In the genomic region with DNA sequence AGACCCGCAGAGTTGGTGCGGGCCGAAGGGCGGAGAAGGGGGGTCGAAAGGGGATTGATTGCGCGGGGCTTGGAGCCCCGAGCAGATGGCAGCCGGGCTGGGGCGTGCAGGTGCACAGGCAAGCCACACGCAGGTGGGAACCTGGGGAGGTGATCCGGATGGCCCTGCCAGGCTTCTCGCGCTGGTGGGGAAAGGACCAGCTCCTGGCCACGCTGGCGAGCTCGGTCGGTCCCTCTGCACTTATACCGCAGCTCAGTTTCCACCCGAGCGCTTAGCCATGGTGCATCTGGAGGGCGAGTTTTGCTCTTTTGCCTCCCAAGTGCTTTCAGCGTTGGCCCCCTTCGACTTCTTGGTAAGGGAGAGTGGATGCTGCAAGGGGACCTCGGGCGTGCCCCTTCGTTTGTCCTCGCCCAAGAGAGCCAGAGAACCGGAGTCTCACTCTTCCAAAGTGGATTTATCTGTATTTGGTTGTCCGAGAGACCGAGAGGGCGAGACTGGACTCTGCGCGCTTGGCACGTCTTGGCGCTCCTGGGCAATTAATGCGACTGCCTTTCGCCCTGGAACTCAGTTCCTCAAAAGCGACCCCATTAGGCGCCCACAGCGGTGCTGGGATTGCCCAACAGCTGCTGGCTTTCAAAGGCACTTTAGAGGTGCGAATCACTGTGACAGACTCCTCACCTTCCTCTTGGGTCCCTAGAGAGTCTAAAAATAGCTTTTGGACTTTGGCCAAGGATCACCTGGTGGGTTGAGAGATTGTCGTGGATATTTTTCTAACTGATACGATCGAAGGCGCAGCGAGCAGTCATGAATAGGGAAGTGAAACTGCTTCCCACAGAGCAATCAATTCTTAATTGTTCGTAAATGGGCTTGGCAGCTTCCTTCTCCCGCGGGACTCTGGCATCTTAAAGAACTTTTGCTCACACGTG, we compare ENCODE assay signal across 8 mouse cellular contexts. TPM values are rescaled to one million over a fixed set of nuclear protein-coding genes. Genes with fewer than 3 reads are reported as not detected.
DNase-seq lines count a peak whose midpoint lies in the region; ATAC-seq and TF ChIP-seq lines count a peak whose summit lies in the region.

No protein-coding gene starts in this region.

- under 1% methylated on average over 51 of the region's 51 CpGs for WGBS in embryonic facial prominence, embryonic 10.5 days
- WGBS in heart, embryonic 14.5 days, result 1% methylated on average over 48 of the region's 51 CpGs
- WGBS in kidney, postnatal 0 days, result under 1% methylated on average over 51 of the region's 51 CpGs

- peak overlapping the region; percentile 72 for H3K9ac ChIP-seq in heart, embryonic 14.5 days (ENCODE audit: low read length)
- peak overlapping the region; percentile 78 for H3K9ac ChIP-seq in kidney, postnatal 0 days (ENCODE audit: low read depth, low read length)

- peak overlapping the region; percentile 68 for H3K27ac ChIP-seq in embryonic facial prominence, embryonic 10.5 days (replicated peaks)
- H3K27ac ChIP-seq in heart, embryonic 14.5 days (replicated peaks in 1 of 2; ENCODE audit: control insufficient read depth in 1 of 2, insufficient read depth in 1 of 2, low read depth in 2 of 2, low read length in 2 of 2), result no peak overlapping the region
- H3K27ac ChIP-seq in kidney, postnatal 0 days, result peak overlapping the region; percentile 80

- H3K4me2 ChIP-seq in heart, embryonic 14.5 days (ENCODE audit: low read length), result peak overlapping the region; percentile 97
- H3K4me2 ChIP-seq in kidney, postnatal 0 days (ENCODE audit: low read length), result peak overlapping the region; percentile 95

- no peaks in the 10 kb centered on the region for H3K36me3 ChIP-seq in embryonic facial prominence, embryonic 10.5 days (replicated peaks)
- H3K36me3 ChIP-seq in heart, embryonic 14.5 days (ENCODE audit: control insufficient read depth, insufficient read depth, low read length), result no peaks in the 10 kb centered on the region
- H3K36me3 ChIP-seq in kidney, postnatal 0 days (ENCODE audit: insufficient read depth, low read length), result no peaks in the 10 kb centered on the region

- peak; percentile 39 for DNase-seq in CD4-positive, CD25-positive, alpha-beta regulatory T cell, adult 2 months (ENCODE audit: low read depth, low spot score)
- peak; percentile 40 for DNase-seq in Muller cell, postnatal 12 days (ENCODE audit: inconsistent ontology term)
- no peak for DNase-seq in embryonic facial prominence, embryonic 10.5 days (ENCODE audit: low spot score)
- DNase-seq in kidney, postnatal 0 days (ENCODE audit: low spot score), result peak; percentile 40
- peak; percentile 65 for DNase-seq in lung, postnatal 36 days
- peak; percentile 42 for DNase-seq in retina, postnatal 1 day

- peaks cover 54% of the 10 kb centered on the region for H3K27me3 ChIP-seq in embryonic facial prominence, embryonic 10.5 days (replicated peaks; ENCODE audit: low read depth, poor library complexity, severe bottlenecking)
- H3K27me3 ChIP-seq in heart, embryonic 14.5 days (ENCODE audit: control insufficient read depth, insufficient read depth, low read length), result peaks cover 12% of the 10 kb centered on the region
- H3K27me3 ChIP-seq in kidney, postnatal 0 days (ENCODE audit: insufficient read depth, low read length), result no peaks in the 10 kb centered on the region; the same call in 1 of the 2 replicates

- H3K9me3 ChIP-seq in embryonic facial prominence, embryonic 10.5 days, result no peaks in the 10 kb centered on the region
- no peaks in the 10 kb centered on the region for H3K9me3 ChIP-seq in heart, embryonic 14.5 days (ENCODE audit: control insufficient read depth, low read length)
- H3K9me3 ChIP-seq in kidney, postnatal 0 days (replicated peaks; ENCODE audit: low read length), result no peaks in the 10 kb centered on the region

- peak overlapping the region; percentile 79 for H3K4me3 ChIP-seq in embryonic facial prominence, embryonic 10.5 days
- peak overlapping the region; percentile 62 to 80 for H3K4me3 ChIP-seq in heart, embryonic 14.5 days (ENCODE audit: control insufficient read depth in 1 of 2, insufficient read depth in 1 of 2, low read depth in 1 of 2, low read length in 2 of 2)
- peak overlapping the region; percentile 68 for H3K4me3 ChIP-seq in kidney, postnatal 0 days (replicated peaks; ENCODE audit: low read depth, low read length)

- TF ChIP-seq CTCF in kidney, postnatal 0 days (IDR thresholded peaks at IDR 0.05; ENCODE audit: low read depth), result no peak

- H3K4me1 ChIP-seq in embryonic facial prominence, embryonic 10.5 days, result peaks cover 28% of the 10 kb centered on the region
- H3K4me1 ChIP-seq in heart, embryonic 14.5 days (ENCODE audit: control insufficient read depth in 2 of 2, insufficient read depth in 2 of 2, low read length in 2 of 2), result peaks cover 6% of the 10 kb centered on the region in 2 experiments; a peak in 3 of 4 replicates
- H3K4me1 ChIP-seq in kidney, postnatal 0 days (replicated peaks; ENCODE audit: insufficient read depth, low read length), result no peaks in the 10 kb centered on the region

- ATAC-seq in CD4-positive, CD25-positive, alpha-beta regulatory T cell, adult 4 months, result no peak
- no peak for ATAC-seq in heart, embryonic 14.5 days (ENCODE audit: insufficient number of reproducible peaks, insufficient read depth, low FRiP score, low read depth)
- ATAC-seq in kidney, postnatal 0 days (replicated peaks; ENCODE audit: low FRiP score, low read depth), result peak; percentile 14; the same call in 1 of the 2 replicates

RNA-seq across cellular contexts. Expression of a gene that starts 0.8 kb away (rescaled TPM):
- under 1 TPM; 0.28 to 0.39 TPM for polyA plus RNA-seq in CD4-positive, CD25-positive, alpha-beta regulatory T cell, adult 4 months (2017; shearing (Covaris generic))
- 5.2 and 5.5 TPM in 2 replicates for polyA plus RNA-seq in embryonic facial prominence, embryonic 10.5 days (2016; fragmentation: Nextera tagmentation; extraction: Ambion mirVana)
- 5.1 and 5.6 TPM in 2 replicates for polyA plus RNA-seq in heart, embryonic 14.5 days (2014; fragmentation: Nextera tagmentation; extraction: Ambion mirVana)
- polyA plus RNA-seq in kidney, postnatal 0 days (2015; fragmentation: Nextera tagmentation; extraction: Ambion mirVana), result 14.6 and 15.1 TPM in 2 replicates

RNA-seq across cellular contexts. Expression of a gene that starts 16.6 kb away (rescaled TPM):
- polyA plus RNA-seq in CD4-positive, CD25-positive, alpha-beta regulatory T cell, adult 4 months (2017; shearing (Covaris generic)), result 10 to 100 TPM; 22.4 to 28.6 TPM
- 17.9 and 18.7 TPM in 2 replicates for polyA plus RNA-seq in embryonic facial prominence, embryonic 10.5 days (2016; fragmentation: Nextera tagmentation; extraction: Ambion mirVana)
- polyA plus RNA-seq in heart, embryonic 14.5 days (2014; fragmentation: Nextera tagmentation; extraction: Ambion mirVana), result 11.5 and 12.2 TPM in 2 replicates
- polyA plus RNA-seq in kidney, postnatal 0 days (2015; fragmentation: Nextera tagmentation; extraction: Ambion mirVana), result 17.0 and 17.6 TPM in 2 replicates

Comparison
In these comparisons a context has a peak if more than half of its experiments do, and no peak if none do; other contexts are left out.
1. H3K27ac ChIP-seq: peak in embryonic facial prominence, embryonic 10.5 days (single experiment) and kidney, postnatal 0 days (single experiment); none in heart, embryonic 14.5 days (0 of 2).
2. Peak in every context shown above with its lines, with median percentiles within 50 percentile points of each other: H3K4me3 ChIP-seq.